Mouse (Mus musculus) limb, embryonic 12.5 days (tissue): ENCODE measurements at regions not wholly inside any gene's neighbourhood (a gene's known extent, or its start where the extent isn't known, plus 50 kb on each side); places are given as distances from the start of the nearest gene placed in this dataset.
"Not testable (repeated sequence)": the region's sequence is repeated elsewhere in the genome, so short reads cannot be mapped to it uniquely, and the experiment has no call there.

Experiments used
- ATAC-seq: fragments of 200-750 bp; cut with Nextera tagmentation; 2 replicates; pipeline ENCODE4 v1.8.0; 2017; ENCODE audit warnings: low read depth, moderate TSS enrichment; ENCODE audit not compliant: insufficient number of reproducible peaks, insufficient read depth, low FRiP score, low TSS enrichment
- H3K27ac ChIP-seq: fragments of 300-500 bp; sonication (generic); 2 replicates; pipeline ENCODE4 v1.5.1; 2016; ENCODE audit warnings: mild to moderate bottlenecking, moderate library complexity
- H3K27me3 ChIP-seq: fragments of 300-500 bp; sonication (generic); 2 replicates; pipeline ENCODE4 v1.6.1; 2016; ENCODE audit warnings: mild to moderate bottlenecking, moderate library complexity
- H3K36me3 ChIP-seq: fragments of 300-500 bp; sonication (generic); 2 replicates; pipeline ENCODE4 v1.6.1; 2016; ENCODE audit warnings: mild to moderate bottlenecking, moderate library complexity
- H3K4me1 ChIP-seq: fragments of 300-500 bp; sonication (generic); replicated peaks from 2 replicates; pipeline ENCODE4 v1.6.1; 2016
- H3K4me2 ChIP-seq: fragments of 300-500 bp; sonication (generic); 2 replicates; pipeline ENCODE4 v1.6.1; 2016; ENCODE audit warnings: mild to moderate bottlenecking, moderate library complexity
- H3K4me3 ChIP-seq: fragments of 300-500 bp; sonication (generic); replicated peaks from 2 replicates; pipeline ENCODE4 v1.5.1; 2016; ENCODE audit warnings: mild to moderate bottlenecking
- H3K9ac ChIP-seq: fragments of 300-500 bp; sonication (generic); replicated peaks from 2 replicates; pipeline ENCODE4 v1.6.1; 2016; ENCODE audit warnings: mild to moderate bottlenecking, moderate library complexity
- H3K9me3 ChIP-seq: fragments of 300-500 bp; sonication (generic); 2 replicates; pipeline ENCODE4 v1.6.1; 2016; ENCODE audit warnings: mild to moderate bottlenecking, moderate library complexity
- WGBS: fragments of 180-500 bp; shearing (Covaris S2); methylation state at CpG from one replicate; pipeline ENCODE4 v1.1.7; 2016; 5-methylcytosine and 5-hydroxymethylcytosine counted together

GRCm38 (mm10) chr11:7796373-7796772 is 582.6 kb upstream of the Igfbp3 start:
- Histone ChIP-seq H3K4me1 (no peaks in the 10 kb centered on the region), H3K27me3 (no peaks in the 10 kb centered on the region), H3K36me3 (no peaks in the 10 kb centered on the region), H3K9ac (no peak overlapping the region), H3K27ac (no peak overlapping the region), H3K9me3 (no peaks in the 10 kb centered on the region), H3K4me3 (no peak overlapping the region), H3K4me2 (no peak overlapping the region)
- no peak for ATAC-seq
- 80% methylated on average over 5 of the region's 5 CpGs for WGBS

- H3K4me2 ChIP-seq = no peak overlapping the region
- H3K9me3 ChIP-seq = no peaks in the 10 kb centered on the region
- no peaks in the 10 kb centered on the region for H3K36me3 ChIP-seq
- H3K9ac ChIP-seq = no peak overlapping the region
- 66% methylated on average over 1 of the region's 1 CpGs for WGBS
- no peaks in the 10 kb centered on the region for H3K4me1 ChIP-seq
- H3K4me3 ChIP-seq = no peak overlapping the region
- no peaks in the 10 kb centered on the region for H3K27me3 ChIP-seq
- no peak overlapping the region for H3K27ac ChIP-seq
- ATAC-seq = no peak
Observed at GRCm38 (mm10) chr11:7794206-7794605, 580.5 kb upstream of the Igfbp3 start.

DNA sequence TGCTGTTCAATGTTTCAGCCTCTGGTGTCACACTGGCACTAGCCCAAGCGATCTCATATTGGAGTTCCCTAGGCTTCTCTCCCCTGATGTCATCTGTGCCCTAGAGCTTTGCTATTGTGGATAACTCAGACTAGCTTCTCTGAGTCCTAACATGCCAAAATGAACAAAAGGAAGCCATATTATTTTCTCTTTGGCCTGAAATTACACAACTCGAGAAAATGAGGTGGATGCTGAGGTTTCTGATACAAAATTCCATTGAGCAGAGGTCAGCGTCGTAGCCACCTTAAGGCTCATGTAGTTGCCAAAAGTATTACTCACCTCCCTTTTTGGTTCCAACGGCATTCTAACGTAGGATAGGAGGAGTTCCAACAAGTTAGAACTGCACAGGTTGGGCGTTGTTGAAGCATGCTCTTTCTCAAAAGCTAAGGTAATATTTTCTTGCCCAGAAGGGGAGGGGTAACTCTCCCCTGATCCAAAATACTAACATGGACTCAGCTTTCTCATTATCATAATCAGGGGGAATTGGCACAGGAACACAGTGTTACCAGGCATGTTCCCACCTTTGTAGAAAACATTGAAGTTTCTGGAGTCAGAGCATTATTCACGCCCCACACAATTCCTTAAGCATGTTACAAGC is 566.9 kb upstream of the Igfbp3 start:
- Histone ChIP-seq H3K4me3 (no peak overlapping the region), H3K36me3 (no peaks in the 10 kb centered on the region), H3K27me3 (no peaks in the 10 kb centered on the region), H3K9me3 (no peaks in the 10 kb centered on the region), H3K4me2 (no peak overlapping the region), H3K4me1 (no peaks in the 10 kb centered on the region), H3K27ac (no peak overlapping the region), H3K9ac (no peak overlapping the region)
- 88% methylated on average over 8 of the region's 8 CpGs for WGBS
- ATAC-seq = no peak

DNA sequence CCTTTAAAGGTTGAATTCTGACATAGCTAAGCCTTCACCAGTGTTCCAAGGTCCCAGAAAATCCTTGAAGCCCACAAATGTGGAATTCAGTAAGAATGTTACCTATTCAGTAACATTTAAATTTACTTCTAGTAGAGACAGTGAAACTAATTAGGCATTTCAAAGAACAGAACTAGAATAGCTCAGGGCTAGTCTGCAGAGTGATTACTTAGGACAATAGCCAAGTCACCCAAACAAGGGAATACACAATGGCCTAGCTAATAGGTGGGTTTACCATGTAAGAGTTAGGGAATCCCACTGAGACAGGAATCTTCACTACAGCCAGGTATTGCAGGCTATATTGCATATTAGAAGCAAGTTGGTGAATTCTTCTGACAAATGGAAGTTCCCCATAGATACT is 561.6 kb upstream of the Igfbp3 start:
- H3K4me3 ChIP-seq, H3K4me1 ChIP-seq, ATAC-seq: not testable (repeated sequence)

GRCm38 (mm10) chr11:7765303-7765702 is 551.6 kb upstream of the Igfbp3 start:
- H3K4me3 ChIP-seq = no peak overlapping the region
- WGBS = 89% methylated on average over 1 of the region's 1 CpGs
- ATAC-seq = no peak
- H3K27me3 ChIP-seq = no peaks in the 10 kb centered on the region
- no peaks in the 10 kb centered on the region for H3K36me3 ChIP-seq
- no peak overlapping the region for H3K27ac ChIP-seq
- no peaks in the 10 kb centered on the region for H3K9me3 ChIP-seq
- H3K4me2 ChIP-seq = no peak overlapping the region
- H3K9ac ChIP-seq = no peak overlapping the region
- H3K4me1 ChIP-seq = no peaks in the 10 kb centered on the region

More for the DNA sequence above, 561.6 kb upstream of the Igfbp3 start:
- H3K27ac ChIP-seq, H3K4me2 ChIP-seq, H3K27me3 ChIP-seq, H3K9ac ChIP-seq, H3K36me3 ChIP-seq, H3K9me3 ChIP-seq: not testable (repeated sequence)

DNA sequence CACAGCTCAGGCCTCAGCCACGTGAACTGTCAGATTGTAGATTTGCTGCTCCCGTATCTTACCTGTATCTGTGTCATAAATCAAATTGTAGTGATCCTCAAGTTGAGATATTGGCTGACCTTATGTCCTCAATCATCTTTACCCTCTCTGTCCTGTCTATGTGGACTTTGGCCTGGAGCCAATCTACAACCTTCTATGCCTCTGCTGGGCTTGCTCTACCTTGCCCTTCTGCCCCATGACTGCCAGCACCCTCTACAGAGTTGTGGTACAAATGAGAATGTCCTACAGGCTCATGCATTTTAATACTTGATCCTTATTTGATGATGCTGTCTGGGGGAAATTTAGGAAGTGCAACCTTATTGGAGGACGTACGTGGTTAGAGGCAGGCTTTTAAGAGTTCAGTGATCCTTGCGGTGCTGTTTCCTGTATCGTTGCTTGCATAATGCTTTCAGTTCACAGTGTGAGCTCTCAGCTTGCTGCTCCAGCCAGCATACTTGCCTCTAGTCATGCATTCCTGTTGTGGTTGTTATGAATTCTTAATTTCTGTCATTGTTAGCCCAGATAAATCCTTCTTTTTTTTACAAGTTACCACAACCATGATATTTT is 545.2 kb upstream of the Igfbp3 start:
- no peak overlapping the region for H3K27ac ChIP-seq
- 77% methylated on average over 6 of the region's 6 CpGs for WGBS
- ATAC-seq = no peak
- no peaks in the 10 kb centered on the region for H3K4me1 ChIP-seq
- no peaks in the 10 kb centered on the region for H3K36me3 ChIP-seq
- no peak overlapping the region for H3K4me2 ChIP-seq
- H3K9me3 ChIP-seq = no peaks in the 10 kb centered on the region
- H3K27me3 ChIP-seq = no peaks in the 10 kb centered on the region
- no peak overlapping the region for H3K9ac ChIP-seq
- no peak overlapping the region for H3K4me3 ChIP-seq
